Mouse (Mus musculus): ENCODE measurements at regions not wholly inside any gene's neighbourhood (a gene's known extent, or its start where the extent isn't known, plus 50 kb on each side); places are given as distances from the start of the nearest gene placed in this dataset.

GRCm38 (mm10) chr1:177647876-177648275 is 81.7 kb upstream of the 1700016C15Rik start:
- no peak for DNase-seq
- intact Hi-C loops (cut with DNase I), result no loop called here

- no peak for DNase-seq
- intact Hi-C loops (cut with DNase I), result no loop called here
These were observed 80.6 kb upstream of the 1700016C15Rik start for GRCm38 (mm10) chr1:177648974-177649373.

GRCm38 (mm10) chr1:177651219-177651618 is 78.4 kb upstream of the 1700016C15Rik start:
- intact Hi-C loops (cut with DNase I), result no loop called here
- no peak for DNase-seq

GRCm38 (mm10) chr1:177663163-177663562 is 66.5 kb upstream of the 1700016C15Rik start:
- peak in 1 of 2 experiments; percentile 14 for DNase-seq
- intact Hi-C loops (cut with DNase I), result no loop called here

GRCm38 (mm10) chr1:177667041-177667791 is 62.4 kb upstream of the 1700016C15Rik start:
- intact Hi-C loops (cut with DNase I), result no loop called here
- no peak for DNase-seq

- no peak for DNase-seq
- intact Hi-C loops (cut with DNase I), result no loop called here
These were observed 59.0 kb upstream of the 1700016C15Rik start for GRCm38 (mm10) chr1:177670576-177670975.

- intact Hi-C loops (cut with DNase I), result no loop called here
- no peak for DNase-seq
These were observed 53.0 kb upstream of the 1700016C15Rik start for GRCm38 (mm10) chr1:177676657-177677056.

GRCm38 (mm10) chr1:177678832-177679231 is 50.8 kb upstream of the 1700016C15Rik start:
- DNase-seq, result no peak
- intact Hi-C loops (cut with DNase I), result no loop called here
